13 mouse cellular contexts compared by ENCODE assay signal in the genomic region with DNA sequence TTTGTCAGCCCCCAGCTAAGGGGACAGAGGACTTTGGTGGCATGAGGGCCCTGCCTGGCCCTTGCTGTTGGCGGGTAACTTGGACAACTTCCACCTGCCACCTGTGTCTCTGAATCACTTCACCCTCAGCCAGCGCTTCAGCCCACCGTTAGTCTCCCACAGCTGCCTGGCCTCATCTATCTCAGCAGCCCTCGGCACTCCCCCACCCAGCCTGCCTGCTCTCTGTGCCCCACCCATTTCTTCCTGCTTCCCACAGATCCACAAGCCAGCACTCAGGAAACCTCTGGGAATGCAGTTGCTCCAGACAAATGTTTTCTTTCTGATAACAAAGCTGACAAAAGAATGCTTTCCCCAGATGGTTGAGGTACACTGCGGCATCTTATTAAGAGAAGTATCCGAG.
DNase-seq lines count a peak whose midpoint lies in the region; ATAC-seq and TF ChIP-seq lines count a peak whose summit lies in the region.
"Had no signal": no experiment of that assay in that cellular context is flagged by ENCODE, and none has a peak within 500 bp of the region (broad histone marks: within the 10 kb centered on the region; RNA-seq: fewer than 3 reads in every experiment).

No protein-coding gene starts in this region.

- no peak overlapping the region for H3K27ac ChIP-seq in hindbrain, embryonic 15.5 days (replicated peaks)
- H3K27ac ChIP-seq in hindbrain, embryonic 11.5 days (ENCODE audit: low read depth, low read length) = no peak overlapping the region
- H3K27ac ChIP-seq in heart, embryonic 10.5 days = peak overlapping the region; percentile 75
- no peak overlapping the region for H3K27ac ChIP-seq in lung, postnatal 0 days (ENCODE audit: low read length)
- H3K27ac ChIP-seq: embryonic facial prominence, embryonic 15.5 days; midbrain, embryonic 15.5 days had no signal

- no peak for TF ChIP-seq CTCF in C2C12 (IDR thresholded peaks at IDR 0.05; ENCODE audit: control insufficient read depth, insufficient read depth, insufficient read length)
- TF ChIP-seq CTCF in lung, postnatal 0 days (IDR thresholded peaks at IDR 0.05) = no peak

- H3K27me3 ChIP-seq in hindbrain, embryonic 15.5 days = no peaks in the 10 kb centered on the region
- no peaks in the 10 kb centered on the region for H3K27me3 ChIP-seq in hindbrain, embryonic 11.5 days (ENCODE audit: control insufficient read depth, insufficient read depth, low read length)
- no peaks in the 10 kb centered on the region for H3K27me3 ChIP-seq in C2C12 (ENCODE audit: control insufficient read depth, insufficient read depth, insufficient read length)
- H3K27me3 ChIP-seq in heart, embryonic 10.5 days (ENCODE audit: insufficient read depth, poor library complexity, severe bottlenecking) = no peaks in the 10 kb centered on the region
- H3K27me3 ChIP-seq in lung, postnatal 0 days (replicated peaks; ENCODE audit: insufficient read depth, low read length) = no peaks in the 10 kb centered on the region
- H3K27me3 ChIP-seq: embryonic facial prominence, embryonic 15.5 days; midbrain, embryonic 15.5 days; Patski had no signal

- H3K79me3 ChIP-seq in C2C12 (ENCODE audit: low read depth) = no peaks in the 10 kb centered on the region

- ATAC-seq in hindbrain, embryonic 15.5 days (ENCODE audit: low FRiP score, low read depth) = 0 out of 2 replicates have a peak, but pooled peaks have one; percentile 42
- no peak for ATAC-seq in hindbrain, embryonic 11.5 days (ENCODE audit: low FRiP score)
- peak; percentile 67 for ATAC-seq in lung, postnatal 0 days
- ATAC-seq: midbrain, embryonic 15.5 days; Patski had no signal

- no peak for TF ChIP-seq EP300 in lung, postnatal 0 days (IDR thresholded peaks at IDR 0.05)

- H3K9me3 ChIP-seq in hindbrain, embryonic 15.5 days = no peaks in the 10 kb centered on the region
- H3K9me3 ChIP-seq in hindbrain, embryonic 11.5 days (ENCODE audit: control insufficient read depth, low read length) = no peaks in the 10 kb centered on the region
- no peaks in the 10 kb centered on the region for H3K9me3 ChIP-seq in heart, embryonic 10.5 days
- no peaks in the 10 kb centered on the region for H3K9me3 ChIP-seq in lung, postnatal 0 days (ENCODE audit: low read length)
- H3K9me3 ChIP-seq: embryonic facial prominence, embryonic 15.5 days; midbrain, embryonic 15.5 days had no signal

- H3K36me3 ChIP-seq in hindbrain, embryonic 15.5 days = peaks cover 7% of the 10 kb centered on the region
- no peaks in the 10 kb centered on the region for H3K36me3 ChIP-seq in hindbrain, embryonic 11.5 days (ENCODE audit: control insufficient read depth, insufficient read depth, low read length)
- H3K36me3 ChIP-seq in C2C12 (ENCODE audit: control insufficient read depth, insufficient read depth) = no peaks in the 10 kb centered on the region
- H3K36me3 ChIP-seq in heart, embryonic 10.5 days = peaks cover 6% of the 10 kb centered on the region
- H3K36me3 ChIP-seq in lung, postnatal 0 days (ENCODE audit: insufficient read depth, low read length) = 0 out of 2 replicates have a peak, but pooled peaks cover 4% of the 10 kb centered on the region
- H3K36me3 ChIP-seq: midbrain, embryonic 15.5 days had no signal

- 52% methylated on average over 6 of the region's 6 CpGs for WGBS in hindbrain, embryonic 15.5 days
- 66% methylated on average over 6 of the region's 6 CpGs for WGBS in hindbrain, embryonic 11.5 days
- 13% methylated on average over 6 of the region's 6 CpGs for WGBS in heart, embryonic 10.5 days
- 24% methylated on average over 6 of the region's 6 CpGs for WGBS in lung, postnatal 0 days

- no peak overlapping the region for H3K4me2 ChIP-seq in hindbrain, embryonic 15.5 days
- no peak overlapping the region for H3K4me2 ChIP-seq in hindbrain, embryonic 11.5 days (replicated peaks; ENCODE audit: low read depth, low read length)
- no peak overlapping the region for H3K4me2 ChIP-seq in lung, postnatal 0 days (replicated peaks; ENCODE audit: low read depth, low read length)
- H3K4me2 ChIP-seq: embryonic facial prominence, embryonic 15.5 days; midbrain, embryonic 15.5 days had no signal

- H3K4me3 ChIP-seq in hindbrain, embryonic 15.5 days = no peak overlapping the region
- H3K4me3 ChIP-seq in hindbrain, embryonic 11.5 days (ENCODE audit: low read depth, low read length) = no peak overlapping the region
- H3K4me3 ChIP-seq in C2C12 (ENCODE audit: insufficient read depth, poor library complexity, severe bottlenecking) = no peak overlapping the region
- H3K4me3 ChIP-seq in heart, embryonic 10.5 days = no peak overlapping the region
- no peak overlapping the region for H3K4me3 ChIP-seq in lung, postnatal 0 days (ENCODE audit: low read depth, low read length)
- H3K4me3 ChIP-seq: embryonic facial prominence, embryonic 15.5 days; midbrain, embryonic 15.5 days had no signal

- no peak overlapping the region for H3K9ac ChIP-seq in hindbrain, embryonic 15.5 days
- H3K9ac ChIP-seq in hindbrain, embryonic 11.5 days (ENCODE audit: low read depth, low read length) = no peak overlapping the region
- H3K9ac ChIP-seq in lung, postnatal 0 days (replicated peaks; ENCODE audit: low read depth) = no peak overlapping the region
- H3K9ac ChIP-seq: embryonic facial prominence, embryonic 15.5 days; midbrain, embryonic 15.5 days had no signal

- H3K4me1 ChIP-seq in hindbrain, embryonic 15.5 days (replicated peaks) = no peaks in the 10 kb centered on the region
- no peaks in the 10 kb centered on the region for H3K4me1 ChIP-seq in hindbrain, embryonic 11.5 days (replicated peaks; ENCODE audit: control insufficient read depth, insufficient read depth, low read length)
- peaks cover 25% of the 10 kb centered on the region for H3K4me1 ChIP-seq in heart, embryonic 10.5 days
- H3K4me1 ChIP-seq in lung, postnatal 0 days (ENCODE audit: insufficient read depth, low read depth, low read length) = no peaks in the 10 kb centered on the region
- H3K4me1 ChIP-seq: embryonic facial prominence, embryonic 15.5 days; midbrain, embryonic 15.5 days had no signal

- H3K79me2 ChIP-seq in C2C12 (ENCODE audit: control insufficient read depth, insufficient read depth) = no peaks in the 10 kb centered on the region

- H3ac ChIP-seq in C2C12 (ENCODE audit: control insufficient read depth, insufficient read length, low read depth) = no peak overlapping the region

- DNase-seq in hindbrain, embryonic 11.5 days (ENCODE audit: low spot score) = no peak
- peak; percentile 87 for DNase-seq in heart, embryonic 10.5 days (ENCODE audit: low spot score)
- peak; percentile 48 for DNase-seq in lung, postnatal 0 days (ENCODE audit: low spot score)
- DNase-seq in adrenal gland, adult 18-20 months (ENCODE audit: low spot score in 2 of 2) = no peak
- DNase-seq in cerebellum, adult 9-11 months = no peak
- DNase-seq in cerebellum, adult 11 months = no peak
- DNase-seq: cerebellum, postnatal 25 days; thymus, postnatal 25 days had no signal

TF ChIP-seq in C2C12, 6 proteins besides CTCF, POLR2A, EP300 and RAD21:
- TF ChIP-seq MYOD1 (IDR thresholded peaks at IDR 0.05; ENCODE audit: control insufficient read depth, insufficient read length, low read depth) = peak; percentile 61
- TF ChIP-seq MAX (IDR thresholded peaks at IDR 0.05) = no peak
- no peak for TF ChIP-seq CEBPB (IDR thresholded peaks at IDR 0.05; ENCODE audit: low read depth)
- TF ChIP-seq USF1 (IDR thresholded peaks at IDR 0.05; ENCODE audit: low read depth) = no peak
- no peak for TF ChIP-seq FOSL1 (IDR thresholded peaks at IDR 0.05; ENCODE audit: insufficient read depth, low read length, poor library complexity, severe bottlenecking)
TF ChIP-seq in C2C12: peak in this region for 1.

Comparison
In these comparisons a context has a peak if more than half of its experiments do, and no peak if none do; other contexts are left out.
1. DNase-seq: peak in heart, embryonic 10.5 days (single experiment) and lung, postnatal 0 days (single experiment); none in hindbrain, embryonic 11.5 days (single experiment), adrenal gland, adult 18-20 months (0 of 2), cerebellum, adult 9-11 months (single experiment) and cerebellum, adult 11 months (single experiment).